Mouse (Mus musculus): ENCODE measurements around the gene Slc16a7. TPM values are rescaled to one million over a fixed set of nuclear protein-coding genes. Genes with fewer than 3 reads are reported as not detected.

Slc16a7 gene
- total and polyA plus RNA-seq, 2 experiments, result 26.8 to 79.7 TPM

GRCm38 (mm10) chr10:125321446-125322428, 67.5 kb downstream of the Slc16a7 start:
- Histone ChIP-seq H3K4me1 (ENCODE audit: control insufficient read depth, insufficient read depth, low read length) (peaks cover 16% of the 10 kb centered on the region), H3K79me2 (ENCODE audit: control insufficient read depth, insufficient read depth, low read length) (peaks cover 18% of the 10 kb centered on the region; the same call in 1 of the 2 replicates), H3K9ac (ENCODE audit: low read depth, low read length) (peak overlapping the region; percentile 28), H3K27me3 (ENCODE audit: control insufficient read depth, insufficient read depth, low read length) (no peaks in the 10 kb centered on the region), H3K27ac (replicated peaks; ENCODE audit: insufficient read depth, low read depth, low read length) (peak overlapping the region; percentile 63), H3K36me3 (ENCODE audit: control insufficient read depth, insufficient read depth, low read length) (no peaks in the 10 kb centered on the region), H3K4me3 (ENCODE audit: insufficient read depth, low read depth, low read length) (no peak overlapping the region)
- 17% methylated on average over 11 of the region's 11 CpGs for whole genome bisulfite sequencing
- no peak for TF ChIP-seq POLR2A (IDR thresholded peaks at IDR 0.05; ENCODE audit: extremely low read depth, insufficient read depth, low read length)
- TF ChIP-seq CTCF (IDR thresholded peaks at IDR 0.05; ENCODE audit: low read depth, low read length), result no peak
- DNase-seq (ENCODE audit: extremely low read depth, low read depth, low spot score), result peak; percentile 89

GRCm38 (mm10) chr10:125317317-125317716, 71.9 kb downstream of the Slc16a7 start:
- WGBS, result 77% methylated on average over 6 of the region's 6 CpGs
- H3K4me3 ChIP-seq (ENCODE audit: insufficient read depth, low read depth, low read length), result no peak overlapping the region
- no peak overlapping the region for H3K27ac ChIP-seq (replicated peaks; ENCODE audit: insufficient read depth, low read depth, low read length)
- TF ChIP-seq CTCF (IDR thresholded peaks at IDR 0.05; ENCODE audit: low read depth, low read length) (no peak), POLR2A (IDR thresholded peaks at IDR 0.05; ENCODE audit: extremely low read depth, insufficient read depth, low read length) (no peak)
- H3K27me3 ChIP-seq (ENCODE audit: control insufficient read depth, insufficient read depth, low read length), result no peaks in the 10 kb centered on the region
- peak; percentile 30 for DNase-seq (ENCODE audit: extremely low read depth, low read depth, low spot score)
- no peaks in the 10 kb centered on the region for H3K36me3 ChIP-seq (ENCODE audit: control insufficient read depth, insufficient read depth, low read length)
- peaks cover 16% of the 10 kb centered on the region; the same call in 1 of the 2 replicates for H3K79me2 ChIP-seq (ENCODE audit: control insufficient read depth, insufficient read depth, low read length)
- no peak overlapping the region for H3K9ac ChIP-seq (ENCODE audit: low read depth, low read length)
- H3K4me1 ChIP-seq (ENCODE audit: control insufficient read depth, insufficient read depth, low read length), result peaks cover 6% of the 10 kb centered on the region

- Histone ChIP-seq H3K9ac (ENCODE audit: low read depth, low read length) (no peak overlapping the region), H3K27ac (replicated peaks; ENCODE audit: insufficient read depth, low read depth, low read length) (no peak overlapping the region), H3K79me2 (ENCODE audit: control insufficient read depth, insufficient read depth, low read length) (peaks cover 10% of the 10 kb centered on the region; the same call in 1 of the 2 replicates), H3K4me1 (ENCODE audit: control insufficient read depth, insufficient read depth, low read length) (no peaks in the 10 kb centered on the region), H3K36me3 (ENCODE audit: control insufficient read depth, insufficient read depth, low read length) (no peaks in the 10 kb centered on the region), H3K27me3 (ENCODE audit: control insufficient read depth, insufficient read depth, low read length) (no peaks in the 10 kb centered on the region), H3K4me3 (ENCODE audit: insufficient read depth, low read depth, low read length) (no peak overlapping the region)
- DNase-seq (ENCODE audit: extremely low read depth, low read depth, low spot score), result no peak
- TF ChIP-seq POLR2A (IDR thresholded peaks at IDR 0.05; ENCODE audit: extremely low read depth, insufficient read depth, low read length) (no peak), CTCF (IDR thresholded peaks at IDR 0.05; ENCODE audit: low read depth, low read length) (no peak)
- WGBS, result 91% methylated on average over 2 of the region's 2 CpGs
Observed at GRCm38 (mm10) chr10:125310855-125311254, 78.4 kb downstream of the Slc16a7 start.

GRCm38 (mm10) chr10:125298036-125298435, 91.2 kb downstream of the Slc16a7 start:
- 91% methylated on average over 6 of the region's 6 CpGs for WGBS
- no peaks in the 10 kb centered on the region; the same call in 1 of the 2 replicates for H3K36me3 ChIP-seq (ENCODE audit: control insufficient read depth, insufficient read depth, low read length)
- H3K27me3 ChIP-seq (ENCODE audit: control insufficient read depth, insufficient read depth, low read length), result no peaks in the 10 kb centered on the region
- no peaks in the 10 kb centered on the region for H3K4me1 ChIP-seq (ENCODE audit: control insufficient read depth, insufficient read depth, low read length)
- no peak overlapping the region for H3K4me3 ChIP-seq (ENCODE audit: insufficient read depth, low read depth, low read length)
- H3K79me2 ChIP-seq (ENCODE audit: control insufficient read depth, insufficient read depth, low read length), result 0 out of 2 replicates have a peak, but pooled peaks cover 3% of the 10 kb centered on the region
- DNase-seq (ENCODE audit: extremely low read depth, low read depth, low spot score), result no peak
- H3K27ac ChIP-seq (replicated peaks; ENCODE audit: insufficient read depth, low read depth, low read length), result no peak overlapping the region
- H3K9ac ChIP-seq (ENCODE audit: low read depth, low read length), result no peak overlapping the region
- TF ChIP-seq POLR2A (IDR thresholded peaks at IDR 0.05; ENCODE audit: extremely low read depth, insufficient read depth, low read length), result no peak
- TF ChIP-seq CTCF (IDR thresholded peaks at IDR 0.05; ENCODE audit: low read depth, low read length), result no peak

- 78% methylated on average over 9 of the region's 9 CpGs for WGBS
- peaks cover under 1% of the 10 kb centered on the region for H3K4me1 ChIP-seq (ENCODE audit: control insufficient read depth, insufficient read depth, low read length)
- TF ChIP-seq CTCF (IDR thresholded peaks at IDR 0.05; ENCODE audit: low read depth, low read length) (no peak), POLR2A (IDR thresholded peaks at IDR 0.05; ENCODE audit: extremely low read depth, insufficient read depth, low read length) (no peak)
- no peak overlapping the region for H3K4me3 ChIP-seq (ENCODE audit: insufficient read depth, low read depth, low read length)
- no peaks in the 10 kb centered on the region for H3K27me3 ChIP-seq (ENCODE audit: control insufficient read depth, insufficient read depth, low read length)
- no peak overlapping the region for H3K9ac ChIP-seq (ENCODE audit: low read depth, low read length)
- peaks cover 3% of the 10 kb centered on the region for H3K36me3 ChIP-seq (ENCODE audit: control insufficient read depth, insufficient read depth, low read length)
- H3K79me2 ChIP-seq (ENCODE audit: control insufficient read depth, insufficient read depth, low read length), result no peaks in the 10 kb centered on the region
- no peak for DNase-seq (ENCODE audit: extremely low read depth, low read depth, low spot score)
- H3K27ac ChIP-seq (replicated peaks; ENCODE audit: insufficient read depth, low read depth, low read length), result no peak overlapping the region
Observed at GRCm38 (mm10) chr10:125290320-125290719, 98.9 kb downstream of the Slc16a7 start.
